Mouse (Mus musculus): ENCODE measurements around the gene Trappc3l.

The Trappc3l gene

DNA sequence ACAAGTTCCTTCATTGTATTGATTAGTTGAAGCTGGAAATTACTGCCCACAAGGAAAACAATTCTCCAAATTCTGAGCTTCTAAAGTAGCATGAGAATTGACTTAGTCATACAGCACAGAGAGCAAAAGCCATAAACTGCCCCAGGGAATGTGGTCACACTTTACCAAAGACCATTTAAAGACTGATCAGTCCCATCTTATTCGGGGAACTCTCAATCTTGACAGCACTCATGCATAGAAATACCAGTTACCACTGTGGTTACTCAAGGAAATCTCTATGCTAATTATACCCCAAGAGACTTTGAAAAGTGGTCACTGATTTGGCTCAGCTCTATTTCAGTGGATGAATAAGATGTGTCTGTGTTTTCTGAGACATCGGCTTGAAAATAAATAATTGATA lies 57.8 kb downstream of the Trappc3l start:
- DNase-seq (ENCODE audit: low read depth, low spot score) = no peak

DNA sequence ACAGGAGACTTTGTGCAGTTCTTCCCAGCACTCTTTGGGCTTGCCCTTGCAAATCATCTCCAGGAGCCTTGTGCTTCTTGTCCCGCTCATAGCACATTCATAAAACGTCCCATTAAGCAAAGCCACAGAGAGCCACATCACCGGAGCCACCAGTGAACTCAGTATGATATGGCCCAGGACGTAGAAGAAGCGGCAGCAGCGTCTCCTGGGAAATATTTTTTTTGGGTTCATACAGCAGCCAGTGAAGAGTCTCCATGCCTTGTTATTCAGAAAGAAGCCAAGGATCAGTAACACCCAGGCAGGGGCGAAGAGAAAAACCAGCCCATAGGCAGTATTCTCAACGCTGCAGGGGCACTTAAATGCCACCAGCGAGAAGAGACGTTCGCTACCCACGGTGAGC lies 58.6 kb downstream of the Trappc3l start:
- no peak for DNase-seq (ENCODE audit: low read depth, low spot score)

DNA sequence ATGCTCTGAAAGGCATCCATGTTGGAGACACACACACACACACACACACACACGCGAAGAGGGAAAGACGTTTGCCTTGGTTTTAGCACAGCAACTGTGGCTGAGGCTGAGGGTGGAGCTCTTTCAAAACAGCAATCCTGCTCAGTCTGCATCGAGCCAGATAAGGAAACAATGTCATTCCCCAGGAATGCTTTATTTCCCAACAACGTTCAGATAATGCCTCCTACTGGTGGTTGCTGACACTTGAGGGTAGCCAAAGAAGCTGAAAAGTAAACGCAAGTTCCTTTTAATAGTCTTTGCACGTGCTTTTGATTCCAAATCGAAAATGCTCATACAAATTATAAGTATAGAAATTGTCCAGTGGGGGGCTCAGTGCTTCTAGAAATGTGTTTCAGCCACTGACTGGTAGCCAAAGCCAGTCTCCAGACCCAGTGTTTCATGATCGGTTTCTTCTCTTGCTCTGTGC lies 59.1 kb downstream of the Trappc3l start, which contains the start of gene Calhm5:
Gene Calhm5 (minus strand): TSS at position 102 of the 466 bp plus-strand sequence.
- DNase-seq (ENCODE audit: low read depth, low spot score) = no peak

DNA sequence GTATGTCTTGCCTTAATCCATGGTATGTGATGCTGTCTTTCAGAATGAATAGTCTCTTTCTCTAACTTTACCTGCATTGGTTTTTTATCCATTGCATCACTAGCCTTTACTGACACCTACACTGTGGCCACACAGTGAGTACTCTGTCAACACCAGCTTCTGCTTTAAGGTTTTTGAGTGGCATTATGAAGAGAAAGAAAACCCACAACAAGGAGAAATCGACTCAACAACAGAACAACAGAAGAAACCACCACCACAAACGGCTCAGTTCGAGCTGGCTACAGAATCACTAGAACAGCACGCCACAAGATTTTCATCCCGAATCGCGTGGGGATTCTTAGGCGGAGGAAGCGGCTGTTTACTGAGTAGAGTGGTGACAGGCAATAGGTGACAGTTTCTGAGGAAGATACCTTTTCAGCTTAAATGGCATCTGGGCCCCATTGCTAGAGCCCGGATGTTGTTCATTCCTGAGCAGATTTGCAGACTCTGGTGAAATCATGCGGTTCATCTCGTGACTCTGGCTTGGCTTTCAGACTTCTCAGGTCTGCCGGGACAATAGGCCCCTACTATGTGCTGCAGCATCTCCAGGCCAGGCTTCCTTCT lies 73.6 kb downstream of the Trappc3l start:
- DNase-seq (ENCODE audit: low read depth, low spot score) = no peak

DNA sequence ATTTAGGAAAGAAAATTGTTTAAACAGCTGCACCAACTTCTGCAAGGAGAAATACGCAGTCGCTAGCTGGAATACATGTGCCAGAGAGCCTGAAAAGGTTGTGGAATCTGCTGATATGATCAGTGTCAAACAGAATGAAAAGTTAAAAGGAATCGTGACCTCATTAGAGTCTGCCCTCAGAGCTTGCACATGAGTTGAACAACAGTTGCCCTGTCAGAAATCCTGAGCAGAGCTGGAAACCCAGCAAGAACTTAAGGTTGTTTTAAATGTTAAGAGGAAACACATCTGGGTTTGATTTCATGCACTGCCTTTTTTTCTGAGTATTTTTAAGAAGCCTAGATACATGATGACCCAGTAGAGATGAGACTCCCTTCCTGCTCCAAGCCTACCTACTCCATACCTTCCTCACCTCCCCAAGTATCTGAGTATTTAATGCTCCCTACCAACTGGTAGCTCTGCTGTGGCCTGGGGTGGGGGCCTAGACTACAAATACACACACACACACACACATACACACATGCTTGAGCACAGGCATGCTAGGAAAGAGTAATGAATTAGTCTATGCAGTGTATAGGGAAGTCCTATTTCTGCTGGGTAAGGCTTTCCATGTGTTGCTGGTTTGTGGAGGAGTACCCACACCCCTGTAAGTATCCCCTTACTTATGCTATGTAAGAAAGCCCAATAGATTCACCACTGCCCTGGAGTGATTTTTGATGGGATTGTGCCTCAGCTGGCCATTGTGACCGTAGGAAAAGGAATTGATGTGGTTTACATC lies 74.8 kb downstream of the Trappc3l start:
- no peak for DNase-seq (ENCODE audit: low read depth, low spot score)

DNA sequence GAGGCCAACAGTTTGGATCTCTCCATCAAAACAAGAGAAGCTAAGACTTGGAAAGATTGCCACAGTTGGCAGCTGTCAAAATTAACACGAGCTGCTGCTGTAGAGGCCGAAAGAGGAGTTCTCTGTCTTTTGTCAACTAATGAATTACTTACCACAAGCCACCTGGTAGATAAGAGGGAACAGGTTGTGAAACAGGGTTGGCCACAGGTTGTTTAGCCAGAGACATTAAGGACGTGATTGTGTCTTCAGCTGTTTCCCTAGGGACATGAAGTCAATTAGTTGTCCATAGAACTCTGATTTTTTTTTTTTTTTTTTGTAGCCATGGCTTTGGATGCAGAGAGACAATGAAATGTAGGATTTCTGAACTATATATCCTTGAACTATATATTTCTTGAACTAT lies 79.7 kb downstream of the Trappc3l start:
- DNase-seq (ENCODE audit: low read depth, low spot score) = no peak

DNA sequence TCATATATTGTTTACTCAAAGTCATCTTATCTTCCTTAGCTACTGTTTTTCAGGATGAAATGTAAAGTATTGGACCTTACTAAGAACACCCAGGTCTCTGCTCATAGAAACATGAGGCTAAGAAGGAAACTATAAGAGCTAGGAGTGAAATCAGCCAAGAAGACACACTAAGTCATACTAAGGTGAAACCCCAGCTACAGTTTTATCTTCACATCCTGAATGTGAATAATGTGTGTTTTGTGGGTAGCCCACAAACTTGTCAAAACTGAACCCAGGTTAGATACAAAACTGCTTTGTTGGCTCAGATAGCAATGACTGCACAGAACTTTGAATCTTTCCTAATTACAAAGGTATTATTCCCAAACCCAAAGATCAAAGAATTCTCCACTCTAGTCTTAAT lies 80.4 kb downstream of the Trappc3l start:
- no peak for DNase-seq (ENCODE audit: low read depth, low spot score)

DNA sequence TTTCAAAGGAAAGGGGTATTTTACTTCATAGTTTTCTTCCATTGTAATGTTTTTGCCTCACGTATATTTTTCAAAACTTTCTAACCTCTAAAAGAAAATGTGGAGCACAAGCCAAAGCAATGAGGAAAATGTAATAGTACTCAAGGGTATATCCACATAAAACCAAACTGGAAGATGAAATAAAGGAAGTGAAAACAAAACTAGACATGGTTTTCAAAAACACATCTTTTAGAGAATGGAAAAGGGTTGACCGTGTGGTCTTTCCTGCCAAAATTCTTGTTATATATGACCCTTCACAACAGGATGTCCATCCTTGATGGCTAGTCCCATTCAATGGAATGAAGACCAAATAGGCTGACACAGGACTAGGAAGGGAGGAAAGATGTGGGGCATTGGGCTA lies 81.0 kb downstream of the Trappc3l start:
- DNase-seq (ENCODE audit: low read depth, low spot score) = no peak

DNA sequence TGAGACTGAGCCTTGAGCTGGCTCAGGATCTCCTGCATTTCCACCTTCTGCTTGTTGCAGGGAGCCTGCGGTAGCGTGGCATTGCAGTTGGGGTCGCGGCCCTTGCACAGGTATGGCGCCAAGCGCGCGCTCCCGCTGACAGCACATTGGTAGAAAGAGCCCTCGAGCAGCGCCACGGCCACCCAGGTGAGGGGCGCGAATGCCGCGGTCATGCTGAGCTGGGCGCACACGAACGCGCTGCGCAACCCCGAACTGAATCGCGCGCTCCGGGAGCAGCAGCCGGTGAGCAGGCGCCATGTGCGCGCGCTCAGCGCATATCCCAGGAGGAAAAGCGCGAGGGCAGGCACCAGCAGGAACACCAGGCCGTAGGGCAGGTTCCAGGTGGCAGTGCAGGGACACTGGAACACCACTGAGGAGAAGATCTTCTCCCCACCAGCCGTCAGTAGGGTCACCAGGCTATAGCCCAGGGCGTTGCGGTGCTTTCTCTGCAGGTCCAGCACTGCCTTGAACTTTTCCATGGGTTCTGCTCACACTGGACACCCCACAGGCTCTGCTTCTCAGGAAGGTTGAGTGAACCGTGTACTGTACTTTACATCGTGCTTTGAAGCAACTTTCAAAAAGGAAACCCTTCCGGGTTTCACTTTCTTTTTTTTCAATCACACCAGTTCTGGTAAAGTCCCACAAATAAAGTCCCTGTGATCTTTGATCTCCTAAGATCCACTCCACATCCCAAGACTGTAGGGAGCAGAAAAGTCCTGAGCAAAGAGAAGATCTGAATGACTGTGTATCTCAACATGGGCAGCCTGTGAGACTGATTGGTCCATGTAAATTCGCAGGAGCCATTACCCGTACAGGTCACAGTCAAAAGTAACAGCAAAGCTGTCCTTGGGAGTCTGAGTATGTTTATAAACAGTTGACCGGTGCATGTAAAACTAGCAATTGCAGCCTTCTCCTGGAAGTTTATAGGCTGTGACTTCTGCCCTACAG lies 90.3 kb downstream of the Trappc3l start, which contains the start of gene Calhm6:
Gene Calhm6 (minus strand): TSS at position 593 of the 987 bp plus-strand sequence.
- DNase-seq (ENCODE audit: low read depth, low spot score) = no peak

DNA sequence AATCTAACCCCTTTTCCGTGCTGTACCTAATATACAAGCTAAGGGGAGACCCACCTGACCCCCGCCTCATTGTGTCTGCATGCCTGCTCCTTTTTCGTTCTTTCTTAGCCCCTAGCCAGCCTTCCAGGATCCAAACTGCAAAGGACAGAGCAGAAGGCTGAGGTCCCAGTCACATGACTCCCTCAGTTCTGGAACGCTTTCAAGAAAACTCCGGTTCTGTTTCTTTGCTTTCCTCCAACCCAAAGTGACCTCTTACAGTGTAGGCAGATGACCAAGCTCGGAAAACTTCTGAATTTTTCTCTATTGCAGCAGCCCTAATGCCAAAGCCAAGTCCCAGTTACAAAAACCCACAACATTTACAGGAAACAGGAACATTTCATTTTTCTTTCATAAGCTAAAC lies 91.0 kb downstream of the Trappc3l start:
- DNase-seq (ENCODE audit: low read depth, low spot score) = no peak

DNA sequence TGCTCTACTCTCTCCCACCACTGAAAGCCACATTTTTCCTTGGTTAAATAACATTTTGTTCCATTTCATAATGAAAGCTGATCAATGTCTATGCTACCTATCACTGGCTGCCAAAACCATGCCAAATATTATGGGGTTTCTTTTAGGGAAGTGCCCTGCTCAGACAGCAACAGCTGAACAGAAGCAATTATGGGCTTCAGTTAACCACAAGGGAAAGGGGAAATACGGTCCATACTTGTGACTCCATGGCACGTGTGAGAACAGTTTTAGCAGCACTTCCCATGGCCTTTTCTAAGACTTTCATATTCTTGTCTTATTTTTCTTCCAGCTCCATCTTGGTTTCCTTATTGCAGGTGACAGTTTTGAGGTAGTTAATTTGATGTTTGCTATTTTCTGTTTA lies 94.0 kb downstream of the Trappc3l start:
- no peak for DNase-seq (ENCODE audit: low read depth, low spot score)

DNA sequence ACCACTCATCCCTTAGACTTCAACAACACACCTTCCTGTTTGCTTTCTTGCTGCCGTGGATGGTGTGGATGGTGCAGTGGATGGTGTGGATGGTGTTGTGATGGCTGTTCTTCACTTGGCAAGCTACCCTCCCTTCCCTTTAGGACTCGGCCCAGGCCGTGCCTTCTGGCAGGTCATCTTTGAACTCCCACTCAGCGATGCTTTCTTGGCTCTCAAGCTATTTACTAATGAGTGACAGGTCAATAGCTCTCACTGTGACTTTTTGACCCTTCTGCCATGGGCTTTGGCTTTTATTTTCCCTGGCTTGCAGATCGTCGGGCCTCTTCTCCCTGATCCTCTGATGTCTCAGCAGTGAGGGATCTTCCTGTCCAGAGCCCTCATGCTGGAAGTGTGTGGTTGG lies 99.0 kb downstream of the Trappc3l start:
- no peak for DNase-seq (ENCODE audit: low read depth, low spot score)

DNA sequence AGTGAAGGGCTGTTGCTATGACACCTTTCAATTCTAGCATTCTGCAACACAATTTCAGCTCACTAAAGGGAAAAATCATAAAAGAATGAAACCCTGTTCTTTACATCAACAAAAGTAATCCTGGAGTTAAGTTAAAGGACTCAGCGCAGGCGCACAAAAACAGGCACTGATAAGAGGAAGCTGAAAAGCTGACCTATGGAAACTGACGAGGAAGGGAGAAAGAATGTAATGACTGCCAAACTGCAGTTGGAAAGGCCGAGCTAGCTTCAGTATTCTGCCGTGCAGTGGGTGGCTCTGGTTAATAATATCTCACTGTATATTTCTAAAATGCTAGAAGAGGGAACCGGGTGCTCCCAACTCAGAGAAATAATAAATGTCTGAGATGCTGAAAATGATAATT lies 100.6 kb downstream of the Trappc3l start:
- no peak for DNase-seq (ENCODE audit: low read depth, low spot score)

DNA sequence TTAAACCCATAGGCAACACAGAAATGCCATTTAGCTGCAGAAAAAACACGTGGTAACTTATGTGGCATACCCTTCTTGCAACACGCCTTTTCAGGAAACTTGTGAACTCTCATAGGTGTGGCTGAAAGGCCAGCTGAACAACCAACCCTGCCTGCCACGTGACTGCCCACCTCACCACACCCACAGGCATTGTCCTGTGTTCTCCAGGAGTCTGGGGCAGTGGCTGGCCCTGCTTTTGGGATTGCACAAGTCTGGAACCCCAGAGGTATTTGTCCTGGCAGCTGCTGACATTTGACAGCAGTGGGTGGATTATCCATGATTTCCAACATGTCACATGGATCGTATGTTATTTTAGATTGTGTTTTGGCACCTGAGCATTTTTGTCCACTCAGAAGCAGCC lies 102.4 kb downstream of the Trappc3l start:
- DNase-seq (ENCODE audit: low read depth, low spot score) = no peak

DNA sequence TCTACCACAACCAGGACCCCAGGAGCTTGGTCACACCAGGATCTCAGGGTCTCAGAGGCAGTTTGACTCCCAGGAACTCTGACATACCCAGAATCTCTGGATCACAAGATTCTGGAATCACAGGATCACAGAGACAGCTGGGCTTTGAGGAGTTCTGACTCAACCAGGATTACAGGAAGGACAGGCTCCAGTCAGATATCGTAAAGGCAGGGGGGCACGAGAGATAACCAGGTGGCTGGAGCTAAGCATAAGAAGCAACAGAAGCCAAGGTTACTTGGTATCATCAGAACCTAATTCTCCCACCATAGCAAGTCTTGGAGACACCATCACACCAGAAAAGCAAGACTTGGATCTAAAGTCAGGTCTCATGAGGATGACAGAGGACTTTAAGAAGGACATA lies 104.3 kb downstream of the Trappc3l start:
- DNase-seq (ENCODE audit: low read depth, low spot score) = no peak

DNA sequence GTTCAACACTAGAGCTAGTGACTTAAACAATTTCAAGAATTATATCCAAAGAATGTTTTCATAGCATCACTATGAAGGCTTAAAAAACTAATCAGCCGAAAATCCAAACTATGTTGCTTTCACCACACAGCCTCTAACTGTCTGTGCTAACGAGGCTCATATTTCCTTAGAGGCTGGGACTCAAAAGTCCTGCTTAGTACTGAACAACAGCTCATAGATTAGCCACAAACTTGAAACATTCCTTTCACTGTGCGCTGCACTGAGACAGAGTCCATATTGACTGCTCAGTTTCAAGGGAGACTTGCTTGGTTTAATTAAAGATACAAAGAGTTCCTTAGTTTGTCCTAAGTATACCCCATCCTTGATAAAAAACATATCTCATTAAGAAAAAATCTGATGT lies 112.4 kb downstream of the Trappc3l start:
- DNase-seq (ENCODE audit: low read depth, low spot score) = no peak

DNA sequence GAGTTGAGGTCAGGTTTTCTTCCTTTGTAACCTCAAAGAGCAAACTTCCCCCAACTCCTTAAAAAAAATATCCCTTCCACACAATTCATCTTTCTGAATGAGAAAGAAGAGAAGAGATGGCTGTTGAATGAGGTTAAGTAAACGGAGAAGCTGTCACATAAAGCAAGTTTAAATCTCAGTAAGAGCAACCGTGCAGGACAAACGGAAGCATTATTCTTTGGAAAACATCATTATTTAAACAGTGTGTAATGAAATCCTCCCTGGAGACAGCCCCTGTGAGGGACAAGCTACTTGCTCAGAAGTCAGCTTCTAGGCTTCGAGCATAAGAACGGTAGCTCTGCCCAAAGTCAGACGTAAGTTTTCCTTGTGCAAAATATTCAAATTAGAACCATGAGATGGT lies 113.1 kb downstream of the Trappc3l start:
- DNase-seq (ENCODE audit: low read depth, low spot score) = no peak

DNA sequence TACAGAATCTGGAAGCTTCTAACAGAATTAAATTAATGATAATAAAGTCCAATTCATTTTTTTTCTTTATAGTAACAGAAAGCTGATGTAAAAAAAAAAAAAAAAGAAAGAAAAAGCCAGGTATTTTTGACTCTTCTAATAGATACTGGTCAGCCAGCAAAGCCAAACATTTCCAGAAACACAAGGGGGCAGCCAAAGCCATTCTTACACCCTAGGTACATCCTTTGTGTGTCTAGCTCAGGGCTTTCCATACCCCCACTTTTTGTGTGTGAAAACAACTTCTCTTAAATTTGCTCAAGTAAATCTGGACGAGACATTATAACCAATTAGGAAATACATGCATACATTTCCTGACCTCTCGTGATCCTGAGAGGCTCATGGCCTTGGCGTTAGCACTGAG lies 114.4 kb downstream of the Trappc3l start:
- no peak for DNase-seq (ENCODE audit: low read depth, low spot score)

DNA sequence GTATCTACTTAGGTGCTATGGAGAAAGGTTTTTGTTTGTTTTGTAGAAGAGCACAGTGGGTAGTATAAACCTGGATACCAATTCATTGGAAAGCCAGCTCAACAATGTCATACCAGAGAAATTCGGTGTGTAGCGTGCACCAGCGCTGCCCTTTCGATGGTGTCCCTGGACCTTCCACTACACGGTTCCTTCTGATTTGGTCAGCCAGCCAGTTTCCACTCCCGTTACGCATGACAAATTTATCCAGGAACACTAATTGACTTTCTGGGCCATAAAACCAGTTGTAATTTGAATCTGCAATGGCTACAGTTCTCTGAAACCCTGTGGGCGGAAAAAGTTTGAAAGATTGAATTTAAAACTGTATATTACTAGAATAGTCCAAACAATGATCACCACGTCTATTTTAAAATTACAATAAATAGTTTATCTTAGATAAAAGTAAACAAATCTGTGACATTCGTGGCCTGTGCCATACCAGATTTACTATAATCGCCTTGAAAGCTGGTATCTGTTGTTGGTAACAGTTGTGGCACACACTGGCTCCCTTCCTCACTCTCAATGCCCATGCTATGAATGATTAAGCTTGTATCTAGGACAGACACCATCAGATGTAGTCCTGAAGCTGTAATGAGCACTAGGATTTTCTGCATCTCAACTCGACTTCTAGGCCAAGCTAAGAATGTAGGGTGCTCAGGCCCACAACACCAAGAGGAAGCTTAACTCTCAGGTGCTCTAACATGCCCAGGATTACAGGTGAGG lies 118.6 kb downstream of the Trappc3l start:
- no peak for DNase-seq (ENCODE audit: low read depth, low spot score)
